Mouse (Mus musculus) liver, embryonic 14.5 days (tissue): ENCODE measurements around the gene Rtn4. TPM values are rescaled to one million over a fixed set of nuclear protein-coding genes. Genes with fewer than 3 reads are reported as not detected.
"Not testable (repeated sequence)": the region's sequence is repeated elsewhere in the genome, so short reads cannot be mapped to it uniquely, and the experiment has no call there.

ENCODE experiments used
- ATAC-seq: fragments of 200-750 bp; cut with Nextera tagmentation; 2 replicates; pipeline ENCODE4 v1.8.0; 2017; ENCODE audit warnings: moderate number of reproducible peaks, mild to moderate bottlenecking, moderate library complexity; ENCODE audit not compliant: insufficient read depth
- DNase-seq, 3 experiments: peaks; one replicate each; pipeline ENCODE4 v3.0.0-alpha.2; 2012 to 2013; ENCODE audit warnings: low read depth in 3 of 3, low spot score in 3 of 3
- H3K27ac ChIP-seq: fragments of 300-500 bp; sonication (generic); 2 replicates; pipeline ENCODE4 v1.5.1; 2014; ENCODE audit warnings: moderate library complexity, mild to moderate bottlenecking, control low read depth, inconsistent platforms
- H3K27me3 ChIP-seq: fragments of 300-500 bp; sonication (generic); 2 replicates; pipeline ENCODE4 v1.6.1; 2014; ENCODE audit warnings: mild to moderate bottlenecking, low read length, moderate library complexity; ENCODE audit not compliant: control insufficient read depth, insufficient read depth
- H3K36me3 ChIP-seq: fragments of 300-500 bp; sonication (generic); replicated peaks from 2 replicates; pipeline ENCODE4 v1.6.1; 2014; ENCODE audit warnings: low read depth; ENCODE audit not compliant: control insufficient read depth, insufficient read depth
- H3K4me1 ChIP-seq, 2 experiments: fragments of 200-500 bp in 1 of 2; fragments of 300-500 bp in 1 of 2; sonication (generic) in 1 of 2; replicated peaks; 2 replicates each; pipeline ENCODE4 v1.6.1; 2012 to 2014; ENCODE audit warnings: antibody characterized with exemption in 1 of 2, inconsistent platforms in 1 of 2, low read length in 1 of 2; ENCODE audit not compliant: control insufficient read depth in 2 of 2, insufficient read depth in 2 of 2
- H3K4me2 ChIP-seq: fragments of 300-500 bp; sonication (generic); 2 replicates; pipeline ENCODE4 v1.6.1; 2014; ENCODE audit warnings: low read depth, mild to moderate bottlenecking, control low read depth, moderate library complexity
- H3K4me3 ChIP-seq, 2 experiments: fragments of 200-500 bp in 1 of 2; fragments of 300-500 bp in 1 of 2; sonication (generic) in 1 of 2; 2 replicates each; pipeline ENCODE4 v1.5.1; 2012 to 2014; ENCODE audit warnings: low read depth in 2 of 2, low read length in 2 of 2, mild to moderate bottlenecking in 2 of 2, control low read depth in 1 of 2, inconsistent platforms in 1 of 2, moderate library complexity in 1 of 2; ENCODE audit not compliant: insufficient read depth in 1 of 2
- H3K9ac ChIP-seq: fragments of 300-500 bp; sonication (generic); replicated peaks from 2 replicates; pipeline ENCODE4 v1.6.1; 2014; ENCODE audit warnings: mild to moderate bottlenecking, control low read depth, moderate library complexity
- H3K9me3 ChIP-seq: fragments of 300-500 bp; sonication (generic); 2 replicates; pipeline ENCODE4 v1.6.1; 2016; ENCODE audit warnings: low read length, mixed read lengths; ENCODE audit not compliant: control insufficient read depth
- CTCF ChIP-seq: IDR thresholded peaks from 2 replicates; pipeline ENCODE4 v1.5.1; 2016; ENCODE audit warnings: antibody characterized with exemption, low read depth, control low read depth
- EP300 ChIP-seq: IDR thresholded peaks from 2 replicates; pipeline ENCODE4 v1.6.1; 2016; ENCODE audit warnings: antibody characterized with exemption, low read depth
- WGBS: fragments of 180-500 bp; shearing (Covaris S2); extraction: QIAGEN DNeasy Blood & Tissue Kit; methylation state at CpG from one replicate; pipeline ENCODE4 v1.1.7; 2014; ENCODE audit not compliant: insufficient replicate concordance; 5-methylcytosine and 5-hydroxymethylcytosine counted together
- polyA plus RNA-seq, 2 experiments: library from polyadenylated mRNA; depleted of rRNA in 1 of 2; stranded (reverse) in 1 of 2; unstranded in 1 of 2; fragments of >200 nt; fragmentation: Nextera tagmentation in 1 of 2; extraction: Ambion mirVana in 1 of 2; gene quantifications; 2 replicates each; pipeline versions ENCODE4 v1.2.1 to v1.2.3; 2012 to 2014

Gene Rtn4
- polyA plus RNA-seq, 2 experiments, result 10.2 to 21.4 TPM

GRCm38 (mm10) chr11:29747881-29748280, 55.1 kb downstream of the Rtn4 start:
- Histone ChIP-seq H3K4me3 (no peak overlapping the region), H3K9ac (no peak overlapping the region), H3K4me2 (no peak overlapping the region), H3K27ac (no peak overlapping the region), H3K9me3 (no peaks in the 10 kb centered on the region), H3K27me3 (no peaks in the 10 kb centered on the region), H3K36me3 (no peaks in the 10 kb centered on the region), H3K4me1 (no peaks in the 10 kb centered on the region)
- WGBS, result 84% methylated on average over 1 of the region's 1 CpGs
- no peak for TF ChIP-seq CTCF
- TF ChIP-seq EP300, result no peak
- DNase-seq, result no peak
- no peak for ATAC-seq

- H3K27me3 ChIP-seq, result no peaks in the 10 kb centered on the region
- ATAC-seq (no peak), DNase-seq (no peak)
- no peak overlapping the region for H3K4me2 ChIP-seq
- no peaks in the 10 kb centered on the region for H3K9me3 ChIP-seq
- H3K27ac ChIP-seq, result no peak overlapping the region
- no peaks in the 10 kb centered on the region for H3K36me3 ChIP-seq
- TF ChIP-seq EP300 (no peak), CTCF (no peak)
- WGBS, result 80% methylated on average over 8 of the region's 8 CpGs
- no peak overlapping the region for H3K4me3 ChIP-seq
- no peak overlapping the region for H3K9ac ChIP-seq
- H3K4me1 ChIP-seq, result no peaks in the 10 kb centered on the region
These were observed 56.2 kb downstream of the Rtn4 start for GRCm38 (mm10) chr11:29748750-29749467.

GRCm38 (mm10) chr11:29749468-29749829, 56.7 kb downstream of the Rtn4 start:
- DNase-seq (no peak), ATAC-seq (no peak)
- WGBS, result 93% methylated on average over 1 of the region's 1 CpGs
- Histone ChIP-seq H3K4me1 (no peaks in the 10 kb centered on the region), H3K4me3 (no peak overlapping the region), H3K36me3 (no peaks in the 10 kb centered on the region), H3K9me3 (no peaks in the 10 kb centered on the region), H3K27ac (no peak overlapping the region), H3K4me2 (no peak overlapping the region), H3K27me3 (no peaks in the 10 kb centered on the region), H3K9ac (no peak overlapping the region)
- TF ChIP-seq CTCF (no peak), EP300 (no peak)

- Histone ChIP-seq H3K4me3 (no peak overlapping the region), H3K36me3 (no peaks in the 10 kb centered on the region), H3K9me3 (no peaks in the 10 kb centered on the region), H3K4me1 (no peaks in the 10 kb centered on the region), H3K27ac (no peak overlapping the region), H3K4me2 (no peak overlapping the region), H3K9ac (no peak overlapping the region), H3K27me3 (no peaks in the 10 kb centered on the region; the same call in 1 of the 2 replicates)
- DNase-seq, result no peak
- WGBS, result 70% methylated on average over 2 of the region's 2 CpGs
- no peak for ATAC-seq
- no peak for TF ChIP-seq EP300
- no peak for TF ChIP-seq CTCF
These were observed 58.3 kb downstream of the Rtn4 start for GRCm38 (mm10) chr11:29751013-29751412.

GRCm38 (mm10) chr11:29751648-29752611, 59.2 kb downstream of the Rtn4 start:
- TF ChIP-seq CTCF, result no peak
- no peak for TF ChIP-seq EP300

GRCm38 (mm10) chr11:29756007-29756406, 63.3 kb downstream of the Rtn4 start:
- H3K4me2 ChIP-seq, ATAC-seq, H3K27me3 ChIP-seq, H3K9me3 ChIP-seq, H3K27ac ChIP-seq, H3K9ac ChIP-seq, H3K36me3 ChIP-seq, DNase-seq, H3K4me3 ChIP-seq, H3K4me1 ChIP-seq: not testable (repeated sequence)
- WGBS, result 73% methylated on average over 5 of the region's 5 CpGs

More at GRCm38 (mm10) chr11:29751648-29752611, 59.2 kb downstream of the Rtn4 start:
- Histone ChIP-seq H3K4me1 (no peaks in the 10 kb centered on the region), H3K27me3 (no peaks in the 10 kb centered on the region; the same call in 1 of the 2 replicates), H3K4me3 (no peak overlapping the region), H3K4me2 (no peak overlapping the region), H3K9me3 (no peaks in the 10 kb centered on the region), H3K9ac (no peak overlapping the region), H3K36me3 (no peaks in the 10 kb centered on the region), H3K27ac (no peak overlapping the region)
- no peak for ATAC-seq
- DNase-seq, result no peak
- WGBS, result 80% methylated on average over 14 of the region's 14 CpGs
